Mouse (Mus musculus): ENCODE data around the gene Cux2. TPM values are rescaled to one million over a fixed set of nuclear protein-coding genes. Genes with fewer than 3 reads are reported as not detected.
A peak's percentile ranks its signal among the peaks of the same experiment; 100 is the strongest.

Gene Cux2
- polyA plus RNA-seq, 1 experiment from 2014 or later: 1.5 TPM

GRCm38 (mm10) chr5:121902809-121903745 is 146.8 kb downstream of the Cux2 start:
- 73% methylated on average over 23 of the region's 23 CpGs for WGBS
- TF ChIP-seq CTCF (IDR thresholded peaks at IDR 0.05; ENCODE audit: low read depth): no peak
- no peak overlapping the region for H3K4me2 ChIP-seq (replicated peaks; ENCODE audit: low read depth)
- no peaks in the 10 kb centered on the region for H3K9me3 ChIP-seq (ENCODE audit: control insufficient read depth)
- ATAC-seq: no peak
- H3K27ac ChIP-seq (ENCODE audit: low read depth, low read length): no peak overlapping the region
- no peaks in the 10 kb centered on the region for H3K4me1 ChIP-seq (replicated peaks; ENCODE audit: control insufficient read depth, insufficient read depth, low read length)
- H3K36me3 ChIP-seq (ENCODE audit: control insufficient read depth, insufficient read depth): no peaks in the 10 kb centered on the region
- no peaks in the 10 kb centered on the region for H3K27me3 ChIP-seq (replicated peaks; ENCODE audit: control insufficient read depth, insufficient read depth, low read length)
- H3K4me3 ChIP-seq (ENCODE audit: low read depth, low read length): no peak overlapping the region
- H3K9ac ChIP-seq (ENCODE audit: low read depth, low read length): no peak overlapping the region

DNA sequence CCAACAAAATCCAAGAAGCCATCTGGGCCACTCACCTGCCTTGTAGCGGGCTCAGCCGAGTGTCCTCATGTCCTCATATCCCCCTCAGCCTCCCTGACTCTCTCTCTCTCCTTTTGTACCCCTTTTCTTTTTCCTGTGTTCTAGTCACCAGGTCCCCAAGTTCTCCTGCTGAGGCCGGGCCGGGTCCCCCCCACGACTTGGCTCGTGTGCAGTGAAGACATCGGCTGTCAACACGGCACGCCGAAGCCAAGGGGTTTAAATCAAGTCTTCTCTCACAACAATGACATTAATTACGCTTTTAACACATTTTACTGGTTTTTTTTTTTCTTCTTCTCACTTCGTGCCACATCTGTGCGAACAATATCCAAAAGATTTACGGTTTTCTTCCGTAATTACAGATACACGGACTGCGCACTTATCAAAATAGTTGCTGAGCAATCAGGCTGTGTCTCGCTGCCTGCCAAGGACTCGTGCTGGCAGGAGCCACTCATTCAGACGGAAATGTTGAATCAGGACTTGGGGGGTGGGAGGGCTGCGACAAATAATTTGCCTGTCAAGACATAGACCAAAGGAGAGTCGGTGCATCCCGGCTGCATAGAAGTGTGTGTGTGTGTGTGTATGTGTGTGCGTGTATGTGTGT is 154.7 kb downstream of the Cux2 start:
- no peak for ATAC-seq

GRCm38 (mm10) chr5:121894647-121895046 is 155.3 kb downstream of the Cux2 start:
- no peaks in the 10 kb centered on the region for H3K27me3 ChIP-seq (replicated peaks; ENCODE audit: control insufficient read depth, insufficient read depth, low read length)
- H3K36me3 ChIP-seq (ENCODE audit: control insufficient read depth, insufficient read depth): no peaks in the 10 kb centered on the region
- no peak overlapping the region for H3K9ac ChIP-seq (ENCODE audit: low read depth, low read length)
- no peak overlapping the region for H3K4me2 ChIP-seq (replicated peaks; ENCODE audit: low read depth)
- no peak for ATAC-seq
- no peak for TF ChIP-seq CTCF (IDR thresholded peaks at IDR 0.05; ENCODE audit: low read depth)
- no peaks in the 10 kb centered on the region for H3K4me1 ChIP-seq (replicated peaks; ENCODE audit: control insufficient read depth, insufficient read depth, low read length)
- no peak overlapping the region for H3K27ac ChIP-seq (ENCODE audit: low read depth, low read length)
- H3K4me3 ChIP-seq (ENCODE audit: low read depth, low read length): no peak overlapping the region
- no peaks in the 10 kb centered on the region for H3K9me3 ChIP-seq (ENCODE audit: control insufficient read depth)
- 75% methylated on average over 10 of the region's 10 CpGs for WGBS

More for the DNA sequence above, 154.7 kb downstream of the Cux2 start:
- H3K4me2 ChIP-seq (replicated peaks; ENCODE audit: low read depth): no peak overlapping the region
- H3K4me1 ChIP-seq (replicated peaks; ENCODE audit: control insufficient read depth, insufficient read depth, low read length): no peaks in the 10 kb centered on the region
- no peak overlapping the region for H3K27ac ChIP-seq (ENCODE audit: low read depth, low read length)
- no peak overlapping the region for H3K9ac ChIP-seq (ENCODE audit: low read depth, low read length)
- no peaks in the 10 kb centered on the region for H3K36me3 ChIP-seq (ENCODE audit: control insufficient read depth, insufficient read depth)
- WGBS: 58% methylated on average over 24 of the region's 24 CpGs
- no peak for TF ChIP-seq CTCF (IDR thresholded peaks at IDR 0.05; ENCODE audit: low read depth)
- H3K9me3 ChIP-seq (ENCODE audit: control insufficient read depth): no peaks in the 10 kb centered on the region
- H3K4me3 ChIP-seq (ENCODE audit: low read depth, low read length): no peak overlapping the region
- no peaks in the 10 kb centered on the region for H3K27me3 ChIP-seq (replicated peaks; ENCODE audit: control insufficient read depth, insufficient read depth, low read length)

DNA sequence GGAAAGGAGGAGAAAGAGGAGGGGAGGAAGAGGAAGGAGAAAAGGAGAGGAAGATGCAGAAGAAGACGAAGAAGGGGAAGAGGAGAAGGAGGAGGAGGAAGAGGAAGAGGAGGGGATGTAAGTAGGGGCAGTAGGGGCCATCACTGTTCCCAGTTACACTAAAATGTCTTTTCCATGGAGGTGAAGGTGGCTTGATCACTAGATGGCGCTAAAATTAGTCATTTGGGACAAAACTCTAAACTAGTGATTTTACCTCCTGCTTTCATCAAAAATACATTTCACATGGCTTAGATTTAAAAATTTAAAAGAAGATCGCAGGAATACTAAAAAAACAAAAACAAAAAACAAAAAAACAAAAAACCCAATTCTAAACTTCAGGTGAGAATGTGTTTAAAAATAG is 156.3 kb downstream of the Cux2 start:
- 32% methylated on average over 3 of the region's 3 CpGs for WGBS
- no peak for ATAC-seq
- TF ChIP-seq CTCF (IDR thresholded peaks at IDR 0.05; ENCODE audit: low read depth): peak; percentile 64
- H3K4me3 ChIP-seq (ENCODE audit: low read depth, low read length): no peak overlapping the region
- no peak overlapping the region for H3K9ac ChIP-seq (ENCODE audit: low read depth, low read length)
- H3K36me3 ChIP-seq (ENCODE audit: control insufficient read depth, insufficient read depth): no peaks in the 10 kb centered on the region
- H3K27ac ChIP-seq (ENCODE audit: low read depth, low read length): no peak overlapping the region
- H3K27me3 ChIP-seq (replicated peaks; ENCODE audit: control insufficient read depth, insufficient read depth, low read length): no peaks in the 10 kb centered on the region
- H3K4me2 ChIP-seq (replicated peaks; ENCODE audit: low read depth): no peak overlapping the region
- H3K4me1 ChIP-seq (replicated peaks; ENCODE audit: control insufficient read depth, insufficient read depth, low read length): no peaks in the 10 kb centered on the region
- H3K9me3 ChIP-seq (ENCODE audit: control insufficient read depth): no peaks in the 10 kb centered on the region

DNA sequence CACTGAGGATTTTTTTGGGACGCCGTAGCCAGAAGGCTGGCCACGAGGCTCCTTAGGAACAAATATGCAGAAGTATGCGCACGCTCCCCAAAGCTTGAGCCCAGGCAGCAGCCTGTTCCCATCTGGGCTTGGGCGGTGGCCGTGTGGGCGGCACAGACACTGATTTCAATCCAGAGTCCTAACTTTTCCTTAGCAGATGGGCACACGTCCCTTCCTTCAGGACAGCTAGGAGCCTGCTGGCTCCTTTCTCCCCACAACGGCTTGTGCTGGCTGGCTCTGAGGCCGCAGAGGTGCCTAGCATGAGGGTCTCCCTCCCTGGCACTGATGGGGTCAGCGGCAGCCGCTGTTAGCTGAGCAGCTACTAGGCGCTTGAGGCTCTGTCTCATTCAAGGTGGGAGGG is 157.6 kb downstream of the Cux2 start:
- H3K4me3 ChIP-seq (ENCODE audit: low read depth, low read length): no peak overlapping the region
- H3K4me1 ChIP-seq (replicated peaks; ENCODE audit: control insufficient read depth, insufficient read depth, low read length): no peaks in the 10 kb centered on the region
- no peaks in the 10 kb centered on the region for H3K9me3 ChIP-seq (ENCODE audit: control insufficient read depth)
- H3K27me3 ChIP-seq (replicated peaks; ENCODE audit: control insufficient read depth, insufficient read depth, low read length): no peaks in the 10 kb centered on the region
- H3K36me3 ChIP-seq (ENCODE audit: control insufficient read depth, insufficient read depth): no peaks in the 10 kb centered on the region
- no peak overlapping the region for H3K4me2 ChIP-seq (replicated peaks; ENCODE audit: low read depth)
- H3K9ac ChIP-seq (ENCODE audit: low read depth, low read length): no peak overlapping the region
- no peak for TF ChIP-seq CTCF (IDR thresholded peaks at IDR 0.05; ENCODE audit: low read depth)
- WGBS: 85% methylated on average over 14 of the region's 14 CpGs
- no peak for ATAC-seq
- H3K27ac ChIP-seq (ENCODE audit: low read depth, low read length): no peak overlapping the region

DNA sequence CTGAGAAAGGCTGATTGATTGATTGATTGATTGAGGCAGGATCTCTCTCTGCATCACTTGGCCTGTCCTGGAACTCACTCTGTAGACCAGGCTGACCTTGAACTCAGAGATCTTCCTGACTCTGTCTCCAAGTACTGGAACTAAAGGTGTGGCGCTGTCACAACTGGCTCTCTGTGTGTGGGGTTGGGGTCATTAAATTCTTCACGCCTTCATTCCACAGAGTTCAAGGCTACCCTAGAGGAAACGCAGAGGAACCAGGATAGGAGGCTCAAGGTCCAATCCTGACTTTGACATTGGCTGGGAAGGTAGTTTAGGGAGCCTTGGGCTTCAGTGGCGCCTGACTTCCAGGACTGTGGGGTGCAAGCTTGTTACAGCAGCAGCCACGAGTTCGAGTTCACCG is 159.0 kb downstream of the Cux2 start:
- H3K4me3 ChIP-seq (ENCODE audit: low read depth, low read length): no peak overlapping the region
- no peak for TF ChIP-seq CTCF (IDR thresholded peaks at IDR 0.05; ENCODE audit: low read depth)
- H3K9ac ChIP-seq (ENCODE audit: low read depth, low read length): no peak overlapping the region
- H3K36me3 ChIP-seq (ENCODE audit: control insufficient read depth, insufficient read depth): no peaks in the 10 kb centered on the region
- H3K27ac ChIP-seq (ENCODE audit: low read depth, low read length): no peak overlapping the region
- H3K4me2 ChIP-seq (replicated peaks; ENCODE audit: low read depth): no peak overlapping the region
- H3K4me1 ChIP-seq (replicated peaks; ENCODE audit: control insufficient read depth, insufficient read depth, low read length): no peaks in the 10 kb centered on the region
- no peaks in the 10 kb centered on the region for H3K27me3 ChIP-seq (replicated peaks; ENCODE audit: control insufficient read depth, insufficient read depth, low read length)
- WGBS: 90% methylated on average over 7 of the region's 7 CpGs
- ATAC-seq: no peak
- H3K9me3 ChIP-seq (ENCODE audit: control insufficient read depth): no peaks in the 10 kb centered on the region

Measured in intestine, postnatal 0 days (tissue).